Mouse (Mus musculus) retina, postnatal 7 days (tissue): ENCODE data around the gene Mark3.

ENCODE experiments used
- DNase-seq: peaks from one replicate; pipeline ENCODE4 v3.0.0-alpha.2; 2012; ENCODE audit warnings: low read depth, low spot score

Mark3 gene

DNA sequence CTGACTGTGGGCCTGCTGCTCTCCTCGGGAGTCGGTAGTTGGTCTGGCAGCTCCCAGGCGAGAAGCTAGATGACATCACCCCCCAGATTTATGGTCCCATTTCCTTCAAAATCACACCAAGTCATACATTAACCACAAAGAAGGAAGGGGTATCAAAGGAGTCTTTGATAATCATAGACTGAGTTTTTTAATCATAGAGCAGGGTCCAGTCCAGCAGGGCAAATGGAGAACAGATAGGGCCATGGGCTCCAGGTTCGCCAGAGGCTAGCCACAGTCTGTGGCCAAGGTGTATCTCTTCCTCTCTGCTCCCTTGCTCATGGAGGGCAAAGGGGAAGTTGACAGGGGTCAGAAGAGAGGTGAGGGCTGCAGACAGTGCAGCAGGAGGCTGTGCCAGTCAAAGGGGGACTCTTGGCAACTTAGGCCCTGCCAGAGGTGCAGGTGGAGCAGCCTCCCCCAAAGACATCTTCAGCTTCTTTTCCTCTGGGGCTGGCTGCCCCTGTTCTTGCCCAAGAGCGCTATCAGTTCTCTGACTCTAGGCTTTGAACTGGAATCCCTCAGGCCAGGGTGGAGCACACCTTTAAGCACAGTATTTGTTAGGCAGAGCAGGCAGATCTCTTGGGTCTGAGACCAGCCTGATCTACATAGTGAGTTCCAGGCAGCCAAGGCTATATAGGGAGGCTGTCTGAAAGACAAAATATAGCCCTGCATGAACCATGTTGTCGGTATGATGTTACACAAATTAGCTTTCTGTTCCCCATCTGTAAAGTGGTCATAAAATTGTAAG is 101.7 kb downstream of the Mark3 start:
- DNase-seq: no peak

DNA sequence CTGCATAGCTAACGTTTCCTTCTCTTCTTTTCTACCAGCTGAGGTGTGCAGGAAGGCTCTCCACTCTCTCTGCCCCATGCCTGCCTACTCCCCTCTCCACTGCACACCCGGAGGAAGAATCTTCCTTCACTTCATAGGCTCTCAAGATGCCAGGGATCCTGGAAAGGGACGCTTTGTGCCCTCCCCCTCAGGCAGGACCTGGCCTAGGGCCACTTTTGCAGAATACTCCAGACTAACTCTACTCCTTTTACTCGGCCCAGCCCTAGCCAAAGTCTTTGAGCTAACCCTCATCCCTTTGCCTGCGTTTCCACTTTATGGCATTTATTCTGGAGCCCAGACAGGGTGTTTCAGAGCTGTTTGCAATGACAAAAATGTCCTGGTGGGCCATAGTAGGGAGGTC is 103.1 kb downstream of the Mark3 start:
- no peak for DNase-seq

DNA sequence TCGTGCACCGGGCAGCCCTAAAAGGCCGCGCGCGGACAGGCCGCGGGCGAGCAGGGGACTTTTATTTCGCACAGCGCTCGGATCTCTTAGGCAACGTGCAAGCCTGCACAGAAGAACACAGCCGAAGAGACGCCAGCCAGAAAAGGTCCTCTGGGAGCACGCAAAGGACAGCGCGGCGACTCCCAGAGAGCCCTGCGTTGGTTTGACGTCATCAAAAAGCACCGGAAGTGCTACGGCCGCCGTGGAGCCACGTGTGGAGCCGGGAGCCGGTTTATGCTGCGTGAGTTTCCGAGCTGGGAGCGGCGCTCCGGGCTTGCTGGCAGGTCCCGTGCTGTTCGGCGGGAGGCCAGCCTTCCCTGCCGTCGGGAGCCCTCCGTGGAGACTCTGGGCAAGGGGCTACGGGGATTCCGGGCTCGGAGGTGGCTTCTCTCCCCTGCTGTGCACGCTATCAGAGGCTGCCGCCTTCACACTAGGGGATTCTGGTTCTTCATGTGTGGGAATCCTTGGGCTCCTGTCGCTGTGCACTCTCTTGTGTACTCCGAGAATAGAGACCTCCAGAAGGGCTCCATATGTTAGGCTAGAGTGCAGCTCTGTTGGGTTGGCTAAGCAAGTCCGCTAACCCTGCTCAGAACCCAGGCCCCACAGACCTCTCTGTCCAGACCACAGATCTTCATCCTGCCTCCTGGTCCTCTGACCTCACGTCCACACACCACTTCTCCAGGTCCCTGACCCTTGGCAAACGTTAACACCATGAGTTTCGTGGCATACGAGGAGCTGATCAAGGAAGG is 103.8 kb downstream of the Mark3 start, which contains the start of gene Trmt61a:
Gene Trmt61a, plus strand, starts transcription at position 224 of the 788 bp plus-strand sequence.
- DNase-seq: peak; percentile 93

DNA sequence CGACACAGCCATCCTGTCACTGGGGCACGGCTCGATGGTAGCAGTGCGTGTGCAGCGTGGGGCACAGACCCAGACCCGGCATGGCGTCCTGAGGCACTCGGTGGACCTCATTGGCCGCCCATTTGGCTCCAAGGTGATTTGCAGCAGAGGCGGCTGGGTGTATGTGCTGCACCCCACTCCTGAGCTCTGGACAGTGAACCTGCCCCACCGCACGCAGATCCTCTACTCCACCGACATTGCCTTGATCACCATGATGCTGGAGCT is 104.3 kb downstream of the Mark3 start:
- DNase-seq: no peak

DNA sequence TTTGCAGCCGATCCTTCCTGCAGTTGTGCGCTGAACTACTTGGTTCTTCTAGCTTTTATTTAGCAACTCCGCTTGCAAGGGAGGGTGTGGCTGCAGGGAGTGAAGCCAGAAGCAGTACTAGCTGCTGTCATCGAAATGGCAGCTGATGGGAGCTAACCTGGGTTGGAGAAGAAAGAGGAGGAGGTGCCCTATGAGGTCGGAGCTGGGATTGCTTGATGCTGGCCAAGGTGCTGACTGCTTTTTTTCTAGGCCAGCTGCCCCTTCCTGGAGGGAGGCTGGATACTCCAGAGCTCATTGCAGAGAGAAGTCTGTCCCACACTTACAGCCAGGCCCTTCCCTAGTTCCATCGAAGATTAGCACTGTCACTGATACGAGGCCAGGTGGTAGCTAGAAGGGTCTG is 104.7 kb downstream of the Mark3 start:
- no peak for DNase-seq

DNA sequence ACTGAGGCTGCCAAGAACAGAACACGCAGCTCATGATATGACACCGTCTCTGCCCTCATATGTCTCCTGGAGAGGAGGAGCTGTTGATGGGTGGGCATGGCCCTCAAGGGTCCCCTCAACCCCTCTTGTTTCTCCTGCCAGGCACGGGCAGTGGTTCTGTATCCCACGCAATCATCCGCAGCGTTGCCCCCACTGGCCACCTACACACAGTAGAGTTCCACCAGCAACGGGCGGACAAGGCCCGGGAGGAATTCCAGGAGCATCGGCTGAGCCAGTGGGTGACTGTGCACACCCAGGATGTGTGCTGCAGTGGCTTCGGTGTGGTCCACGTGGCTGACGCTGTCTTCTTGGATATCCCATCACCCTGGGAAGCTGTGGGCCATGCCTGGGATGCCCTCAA is 106.3 kb downstream of the Mark3 start:
- no peak for DNase-seq

DNA sequence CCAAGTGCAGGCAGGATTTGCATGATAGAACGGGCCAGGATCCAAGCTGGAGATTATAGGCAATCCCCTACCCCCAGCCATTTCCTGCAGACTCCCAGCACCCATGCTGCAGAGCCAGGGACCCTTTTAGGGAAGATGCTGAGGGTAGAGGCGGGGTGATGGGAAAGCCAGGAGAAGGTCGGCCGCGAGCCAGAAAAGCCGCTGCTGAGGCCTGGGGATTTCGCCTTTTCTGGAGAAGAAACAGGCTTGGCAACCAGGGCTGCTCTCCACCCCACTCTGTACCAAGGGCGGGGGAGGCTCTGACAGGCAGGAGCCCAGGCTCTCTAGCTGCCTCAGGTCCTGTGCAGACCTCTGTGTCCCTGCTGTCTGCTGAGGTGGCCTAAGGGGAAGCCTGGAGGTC is 107.0 kb downstream of the Mark3 start:
- DNase-seq: no peak

DNA sequence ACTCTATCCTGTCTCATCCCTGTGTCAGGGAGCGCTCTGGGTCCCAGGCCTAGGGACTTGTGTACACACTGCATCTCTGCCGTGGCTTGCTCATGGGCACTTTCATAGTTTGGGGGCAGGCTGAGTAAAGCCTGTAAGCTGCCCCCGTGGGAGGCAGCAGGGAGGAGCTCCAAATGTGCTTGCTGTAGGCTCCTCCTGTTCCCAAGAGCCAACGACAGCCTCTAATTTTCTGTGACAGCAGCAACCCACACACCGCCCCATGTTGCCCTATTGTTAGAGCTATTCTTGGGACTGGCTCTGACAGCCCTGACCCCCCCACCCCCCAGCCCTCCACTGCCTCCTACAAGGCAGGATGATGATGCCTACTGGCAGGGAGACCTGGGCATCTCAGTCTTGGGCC is 107.7 kb downstream of the Mark3 start:
- no peak for DNase-seq

DNA sequence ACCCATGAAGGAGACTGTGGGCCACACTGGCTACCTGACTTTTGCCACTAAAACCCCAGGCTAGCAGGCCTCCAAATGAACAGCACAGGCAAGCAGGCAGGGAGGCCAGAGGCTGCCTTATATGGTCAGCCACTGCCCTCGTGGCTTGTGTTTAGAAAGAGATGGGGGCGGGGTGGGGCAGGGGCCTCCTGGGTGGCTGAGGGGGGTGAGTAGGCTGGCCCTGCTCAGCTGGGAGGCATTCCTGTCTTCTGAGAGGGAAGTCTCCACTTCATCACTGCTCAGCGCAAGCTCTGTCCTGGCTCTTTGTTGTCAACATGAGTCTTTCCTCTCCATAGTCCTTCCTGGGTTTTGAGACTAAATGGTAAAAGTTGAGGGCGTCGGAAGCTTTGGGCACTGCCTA is 108.5 kb downstream of the Mark3 start:
- no peak for DNase-seq

DNA sequence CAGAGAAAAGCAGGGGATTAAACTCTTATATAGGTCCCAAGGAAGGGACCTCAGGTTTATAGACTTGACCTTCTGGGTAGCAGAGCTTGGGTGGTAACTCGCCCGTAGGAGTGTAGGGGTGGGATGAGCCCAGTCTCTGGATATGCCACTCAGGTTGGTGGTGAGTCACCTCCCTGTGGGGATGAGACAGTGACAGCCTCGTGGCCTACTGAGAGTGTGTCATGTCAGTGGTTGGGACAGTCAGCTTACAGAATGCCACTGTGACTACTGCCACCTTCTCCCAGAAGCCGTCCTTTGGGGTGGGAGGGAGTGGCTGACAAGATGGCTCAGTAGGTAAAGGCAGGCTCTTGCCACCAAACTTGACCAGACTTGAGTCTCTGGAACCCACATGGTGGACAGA is 112.1 kb downstream of the Mark3 start:
- DNase-seq: no peak

DNA sequence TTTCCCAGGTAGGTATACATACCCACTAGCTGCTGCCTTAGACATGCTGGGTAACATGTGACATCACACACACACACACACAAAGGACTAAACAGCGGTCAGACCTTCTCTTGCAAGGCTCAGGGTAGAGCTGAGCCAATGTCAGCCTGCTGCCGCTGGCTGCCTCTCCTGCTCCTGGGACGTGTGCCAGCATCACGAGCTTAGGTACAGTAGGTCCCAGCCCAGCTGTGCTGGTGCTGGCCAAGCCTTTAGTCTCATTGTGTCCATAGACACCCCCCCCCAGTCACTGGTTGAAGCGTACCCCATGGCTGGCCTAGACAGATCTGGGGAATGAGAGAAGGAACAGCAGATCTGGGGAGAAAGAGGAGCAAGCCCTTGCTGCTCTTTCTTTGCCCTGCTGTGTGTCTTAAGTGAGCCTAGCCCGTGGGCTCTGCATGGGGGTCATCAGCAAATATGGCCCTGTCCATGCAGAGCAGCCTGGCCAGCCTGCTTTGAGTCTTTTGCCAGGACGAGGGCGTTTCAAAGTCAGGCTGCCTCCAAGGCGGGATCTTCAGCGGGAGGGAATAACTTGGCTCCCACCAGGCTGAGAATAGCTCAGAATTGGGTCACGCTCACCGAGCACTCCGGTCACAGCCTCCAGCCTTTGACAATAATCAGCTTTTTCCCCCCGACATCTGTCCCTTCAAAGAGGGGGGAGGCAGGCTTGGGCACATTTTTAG is 113.2 kb downstream of the Mark3 start:
- DNase-seq: peak; percentile 81

DNA sequence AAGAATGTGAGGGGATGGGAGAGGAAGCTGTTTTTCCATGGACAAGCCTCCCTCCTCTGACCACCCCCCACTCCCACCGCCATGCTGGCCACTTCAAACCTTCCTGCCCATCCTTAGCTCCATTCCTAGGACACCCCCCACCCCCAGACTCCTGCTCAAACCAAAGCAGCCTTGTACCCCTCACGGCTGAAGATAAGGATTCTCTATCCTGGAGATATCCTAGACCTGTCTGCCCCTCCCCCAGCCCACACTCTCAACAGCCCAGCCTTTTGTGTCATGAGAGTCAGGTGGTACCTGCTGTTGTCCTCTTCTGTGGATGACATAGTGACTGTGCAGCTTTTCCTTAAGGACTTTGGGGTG is 113.7 kb downstream of the Mark3 start:
- no peak for DNase-seq

DNA sequence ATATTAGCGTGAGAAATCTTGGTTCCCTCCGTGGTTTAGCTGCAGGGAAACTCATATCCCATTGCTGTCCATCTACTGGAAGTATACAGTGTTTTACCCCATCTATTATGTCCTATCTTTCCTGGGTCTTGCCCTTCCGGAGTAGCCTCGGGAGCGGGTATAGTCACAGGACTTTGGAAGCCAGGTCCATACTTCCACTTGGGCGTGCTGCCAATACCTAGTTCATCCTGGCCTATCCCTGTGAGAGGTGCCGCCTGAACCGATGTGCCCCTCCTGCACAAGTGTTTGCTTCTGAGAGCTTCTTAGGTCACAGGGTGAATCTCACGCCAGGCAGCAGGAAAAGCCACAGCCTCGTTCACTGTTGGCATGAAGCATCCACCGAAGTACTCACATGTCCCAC is 115.1 kb downstream of the Mark3 start:
- DNase-seq: no peak

DNA sequence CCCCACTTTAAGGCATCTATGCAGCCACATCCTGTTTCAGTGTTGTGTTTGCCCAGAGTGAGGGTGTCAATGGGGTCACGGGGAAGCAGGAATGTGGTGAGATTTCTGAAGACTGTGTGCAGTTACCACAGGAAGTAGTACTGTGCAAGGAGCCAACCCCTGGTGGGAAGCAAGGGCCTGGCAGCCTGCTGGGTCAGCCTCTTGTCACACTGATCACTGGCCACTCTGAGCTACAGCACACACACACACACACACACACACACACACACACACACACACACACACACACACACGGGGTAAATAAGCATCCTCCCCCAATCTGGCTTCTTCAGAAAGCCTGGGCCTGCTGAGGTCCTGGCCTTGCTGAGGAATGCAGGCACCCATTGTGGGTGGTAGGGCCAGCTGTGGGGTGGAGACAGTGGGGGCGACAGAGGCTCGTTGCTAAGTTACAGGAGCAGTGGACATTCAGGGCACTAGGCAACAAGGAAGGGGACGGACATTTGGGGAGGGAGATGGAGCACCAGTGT is 117.1 kb downstream of the Mark3 start:
- no peak for DNase-seq

DNA sequence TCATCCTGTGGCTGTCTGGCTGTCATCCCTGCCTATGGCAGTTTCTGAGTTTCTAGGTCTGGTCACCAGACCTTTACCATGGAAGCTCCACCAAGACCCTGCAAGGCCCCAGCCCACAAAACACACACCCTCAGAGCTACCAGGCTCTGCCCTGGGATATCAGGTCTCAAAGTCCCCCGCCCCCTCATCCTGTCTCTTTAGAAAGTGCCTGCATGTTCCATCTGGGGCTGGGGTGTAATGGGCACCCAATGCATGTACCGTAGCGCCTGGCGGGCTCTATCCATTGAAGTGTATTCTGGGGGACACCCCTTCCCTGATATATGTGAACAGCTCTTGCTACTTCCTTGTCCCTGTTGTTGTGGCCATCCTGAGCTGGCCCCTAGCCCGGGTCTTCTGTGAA is 118.6 kb downstream of the Mark3 start:
- no peak for DNase-seq

DNA sequence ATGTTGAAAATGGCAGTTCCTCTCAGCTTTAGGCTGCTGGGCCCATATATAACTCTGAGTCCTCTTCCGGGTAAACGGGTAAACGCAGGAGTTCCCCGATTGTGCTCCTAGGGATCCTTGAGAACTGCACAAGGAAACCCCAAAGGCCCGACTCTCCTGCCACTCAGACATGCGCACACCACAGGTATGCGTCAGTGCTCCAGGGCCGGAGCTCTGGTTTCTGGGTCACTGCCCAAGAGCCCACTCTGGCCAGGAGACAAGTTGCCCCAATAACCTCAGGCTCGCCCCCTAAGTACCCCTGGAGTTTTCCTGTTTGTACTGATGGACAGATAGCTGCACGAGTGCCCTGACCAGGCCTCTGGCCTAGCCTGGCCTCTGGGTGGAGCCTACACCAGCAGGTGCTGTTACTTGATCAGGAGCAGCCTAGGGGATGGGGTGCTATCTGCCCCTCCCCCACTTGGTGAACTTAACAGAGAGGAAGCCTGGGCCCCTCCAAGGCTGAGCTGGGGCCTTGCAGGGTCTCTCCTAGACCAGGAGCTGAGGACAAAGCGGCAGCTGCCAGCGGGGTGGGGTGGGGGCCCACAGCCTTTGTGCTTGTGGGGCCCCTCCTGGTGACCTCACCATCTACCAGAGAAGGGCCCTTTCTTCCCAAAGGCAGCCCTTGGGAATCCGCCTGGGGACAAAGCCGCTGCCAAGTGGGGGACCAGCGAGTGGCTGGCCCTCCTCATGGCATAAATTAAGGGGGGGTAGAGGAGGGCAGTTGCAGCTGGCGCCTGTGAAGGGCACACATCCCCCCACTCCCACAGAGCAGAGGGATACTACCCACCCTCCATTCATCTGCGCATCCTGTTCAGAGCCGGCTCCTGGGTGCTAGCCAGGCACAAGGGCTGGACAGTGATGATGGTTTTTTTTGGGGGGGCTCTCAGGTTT is 119.3 kb downstream of the Mark3 start:
- no peak for DNase-seq

DNA sequence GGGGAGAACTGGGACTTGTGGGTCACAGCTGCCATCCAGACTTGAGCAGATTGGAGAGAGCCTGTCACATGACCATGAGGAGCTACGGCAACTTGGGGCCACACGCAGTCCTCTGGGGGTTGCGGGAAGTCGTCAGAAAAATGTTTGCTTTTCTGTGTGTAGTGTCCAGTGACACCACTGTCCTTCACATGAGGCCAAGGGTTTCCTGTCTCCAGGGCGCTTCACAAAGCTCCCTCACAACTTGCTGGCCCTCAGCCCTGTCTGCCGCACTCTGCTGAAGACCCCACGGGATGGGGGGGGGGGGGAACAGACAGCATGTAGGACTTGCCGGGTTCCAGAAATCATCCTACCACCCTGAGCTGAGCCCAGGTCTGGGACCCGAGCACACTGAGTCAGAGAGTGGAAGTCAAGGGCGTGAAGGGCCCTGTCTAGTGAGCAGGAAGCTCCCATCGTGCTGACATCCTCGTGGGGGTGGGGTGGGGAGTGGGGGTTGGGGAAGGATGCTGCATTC is 120.0 kb downstream of the Mark3 start:
- DNase-seq: no peak

DNA sequence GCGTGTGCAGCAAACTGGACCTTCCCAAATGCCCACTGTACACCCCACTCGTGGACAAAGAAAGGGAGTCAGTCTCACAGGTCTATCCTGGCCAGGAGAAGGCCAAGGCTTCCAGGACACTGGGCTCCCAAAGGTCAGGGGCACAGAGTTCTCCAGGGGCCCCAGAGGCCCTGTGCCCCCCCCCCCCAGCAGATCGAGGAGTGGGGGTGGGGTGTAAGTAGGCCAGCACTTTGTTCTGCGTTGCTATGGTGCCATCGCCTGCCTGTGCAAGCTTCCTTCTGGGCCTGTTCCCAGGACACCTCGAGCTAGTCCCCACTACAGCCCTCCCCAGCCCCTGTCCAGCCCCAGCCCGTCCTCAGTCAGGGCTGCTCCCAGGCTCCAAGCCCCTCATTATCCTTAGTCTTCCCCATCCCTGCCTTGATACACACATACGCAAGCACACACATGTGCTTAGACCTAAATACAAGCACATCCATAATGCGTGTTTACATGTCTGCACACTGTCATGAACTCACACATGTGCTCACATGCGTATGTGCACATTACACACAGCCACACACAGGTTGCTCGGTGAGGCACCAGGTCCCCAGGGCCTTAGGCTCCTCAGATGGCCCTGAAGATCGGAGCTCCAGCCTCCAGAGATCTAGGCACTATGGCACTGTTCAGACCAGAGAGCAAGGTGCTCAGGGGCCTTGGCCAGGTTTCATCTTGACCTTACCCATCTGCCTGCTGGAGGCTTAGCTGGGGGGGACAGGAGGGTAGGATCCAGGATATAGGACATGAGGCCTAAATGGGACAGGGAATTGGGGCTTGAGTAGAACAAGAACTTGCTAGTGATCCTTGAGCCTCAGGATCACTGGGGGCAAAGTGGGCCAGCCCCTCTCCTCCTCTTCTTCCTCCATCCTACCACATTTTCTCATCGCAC is 120.8 kb downstream of the Mark3 start:
- DNase-seq: no peak

DNA sequence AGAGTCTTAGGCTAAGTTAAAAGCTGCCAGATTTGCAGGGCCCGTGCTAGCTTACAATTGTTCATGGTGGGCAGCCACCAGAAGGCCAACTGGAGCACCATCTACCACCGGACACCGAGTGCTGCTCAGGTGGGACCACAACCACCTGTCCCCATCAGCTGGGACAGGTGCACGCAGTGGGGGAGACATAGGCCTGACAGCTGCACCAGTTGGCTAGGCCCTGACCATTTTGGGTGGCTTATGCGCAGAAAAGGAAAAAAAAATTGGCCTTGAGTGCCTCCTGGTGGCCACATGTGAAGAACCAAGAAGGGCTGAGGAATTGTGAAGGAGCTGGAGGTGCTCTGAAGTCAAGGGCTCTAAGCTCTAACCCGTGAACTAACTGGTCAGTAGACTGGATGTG is 121.9 kb downstream of the Mark3 start:
- peak; percentile 74 for DNase-seq

DNA sequence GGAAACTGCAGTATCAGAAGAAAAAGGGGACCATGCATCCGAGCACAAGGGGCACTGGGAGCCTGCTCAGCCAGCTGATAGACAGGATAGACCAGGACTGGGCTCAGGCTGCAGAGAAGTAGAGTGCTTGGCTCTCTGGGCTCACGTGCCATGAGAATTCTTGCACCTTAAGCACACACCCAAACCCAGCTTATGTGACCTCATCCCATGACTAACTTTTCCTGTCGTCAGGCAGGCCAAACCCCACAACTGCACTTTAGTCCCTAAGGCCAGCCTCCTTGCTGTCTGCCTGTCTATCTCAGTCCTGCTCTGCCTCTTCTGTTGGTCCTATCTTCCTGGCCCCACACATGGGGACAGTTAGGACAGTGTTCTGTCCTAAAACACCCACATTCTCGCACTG is 123.4 kb downstream of the Mark3 start:
- DNase-seq: no peak
